Mouse (Mus musculus): ENCODE measurements around the gene Frs2. TPM values are rescaled to one million over a fixed set of nuclear protein-coding genes. Genes with fewer than 3 reads are reported as not detected.

The Frs2 gene
- 1 to 10 TPM; 8.4 to 9.3 TPM for polyA plus RNA-seq (2017; shearing (Covaris generic))

DNA sequence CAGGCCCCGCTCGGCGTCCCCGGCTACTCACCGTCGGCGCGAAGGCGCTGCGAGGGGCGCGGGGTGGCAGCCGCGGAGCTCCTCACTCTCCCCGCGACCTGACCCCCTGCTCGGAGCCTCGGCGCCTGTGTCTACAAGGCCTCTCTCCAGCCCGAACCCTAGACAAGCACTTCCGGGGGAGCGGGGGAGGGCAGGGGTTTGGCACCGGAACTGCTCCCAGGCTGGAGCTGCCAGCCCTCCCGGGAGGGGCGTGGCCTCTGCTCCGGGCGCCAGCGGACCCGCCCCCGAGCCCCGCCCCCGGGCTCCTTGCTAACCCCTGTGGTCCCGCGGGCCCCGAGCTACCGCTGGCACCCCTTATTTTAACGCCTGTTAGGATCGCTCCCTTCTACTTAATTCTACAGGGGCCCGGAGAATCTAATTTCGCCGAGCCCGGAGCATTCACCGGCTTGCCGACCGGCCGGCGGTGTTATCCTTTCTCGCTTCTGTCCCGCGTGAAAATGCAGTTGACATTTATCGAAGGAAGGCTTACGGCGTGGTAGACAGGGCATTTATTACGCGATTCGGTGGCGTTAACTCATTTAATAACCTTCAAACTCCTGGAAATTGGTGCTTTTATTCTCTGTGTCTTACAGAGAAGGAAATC lies at the start of gene Frs2:
Gene Frs2 (minus strand): TSS at position 174 of the 643 bp plus-strand sequence.
- peak; percentile 88 for ATAC-seq

DNA sequence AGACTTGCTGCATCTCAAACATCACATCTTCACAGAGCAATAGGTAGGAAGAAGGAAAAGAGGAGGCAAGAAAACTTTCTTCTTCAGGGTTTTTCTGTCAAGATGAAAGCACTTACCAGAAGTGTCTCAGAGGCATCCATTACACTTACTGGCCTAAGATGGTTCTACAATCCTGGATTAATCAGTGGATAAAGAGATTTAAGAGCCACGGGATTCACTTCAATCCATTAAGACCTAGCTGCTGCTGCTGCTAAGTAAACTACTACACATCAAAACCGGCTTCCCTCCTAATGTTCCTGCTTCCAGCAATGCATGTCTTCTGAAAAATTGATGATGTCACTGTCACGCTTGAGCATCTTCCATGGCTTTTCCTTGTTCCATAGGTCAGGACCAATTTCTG lies 48.4 kb upstream of the Frs2 start:
- no peak for ATAC-seq

- no peak for ATAC-seq
Observed at GRCm38 (mm10) chr10:117195748-117196147, 47.4 kb upstream of the Frs2 start.

DNA sequence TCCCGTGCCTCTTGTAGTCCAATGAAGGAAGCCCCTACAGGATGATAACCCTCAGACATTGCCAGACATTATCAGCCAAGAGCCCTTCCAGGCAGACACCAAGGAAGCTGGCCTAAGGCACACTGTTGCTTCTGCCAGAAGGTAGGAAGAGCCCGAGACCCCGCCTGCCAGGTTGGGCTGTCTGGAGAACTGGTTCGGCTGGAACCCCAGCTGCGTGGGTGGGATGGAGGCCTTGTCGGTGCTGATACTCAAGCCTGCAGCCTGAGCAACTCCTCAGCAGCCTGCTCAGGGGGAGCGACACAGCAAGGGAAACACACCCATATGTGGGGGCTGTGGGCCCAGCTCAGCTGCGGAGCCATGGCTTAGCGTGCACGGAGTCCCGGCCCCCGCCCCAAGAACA lies 46.7 kb upstream of the Frs2 start:
- no peak for ATAC-seq

DNA sequence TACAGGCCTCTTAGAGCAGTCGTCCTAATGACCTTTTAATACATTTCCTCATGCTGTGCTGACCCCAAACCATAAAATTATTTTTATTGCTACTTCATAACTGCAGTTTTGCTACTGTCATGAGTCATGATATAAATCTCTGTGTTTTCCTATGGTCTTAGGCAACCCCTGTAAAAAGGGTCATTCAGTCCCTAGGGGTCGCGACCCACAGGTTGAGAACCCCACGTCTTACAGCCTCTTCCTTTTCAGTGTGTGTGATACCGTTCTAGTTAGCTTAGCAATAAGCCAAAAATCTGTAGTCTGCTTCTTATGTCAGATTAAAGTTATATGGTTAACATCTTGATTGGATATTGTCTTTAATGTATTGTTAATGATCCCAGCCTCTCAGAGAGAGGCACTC lies 45.0 kb upstream of the Frs2 start:
- ATAC-seq, result no peak

GRCm38 (mm10) chr10:117185399-117186089 lies 37.2 kb upstream of the Frs2 start:
- ATAC-seq, result no peak

- no peak for ATAC-seq
Observed at GRCm38 (mm10) chr10:117181098-117181497, 32.8 kb upstream of the Frs2 start.

DNA sequence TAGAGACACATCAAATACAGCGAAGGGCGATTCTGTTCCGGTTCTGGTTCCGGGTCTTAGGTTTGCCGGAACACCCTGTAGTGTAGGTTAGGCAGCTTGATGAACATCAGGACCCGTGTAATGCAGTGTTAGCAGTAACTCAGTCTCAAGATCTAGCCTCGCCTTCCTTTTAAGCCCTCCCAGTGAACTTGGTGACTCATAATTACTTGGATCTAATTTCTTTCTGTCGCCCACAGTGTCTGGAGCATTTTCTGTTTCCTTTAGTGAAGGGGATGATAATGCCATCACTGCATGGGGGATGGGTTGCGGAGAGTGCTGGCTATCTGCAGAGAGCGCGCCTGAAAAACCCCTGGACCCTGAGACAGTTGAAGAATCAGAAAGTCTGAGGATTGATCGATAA lies 26.3 kb upstream of the Frs2 start:
- ATAC-seq, result no peak

- ATAC-seq, result no peak
Observed at GRCm38 (mm10) chr10:117173566-117174438, 25.5 kb upstream of the Frs2 start.

- ATAC-seq, result no peak
Observed at GRCm38 (mm10) chr10:117173111-117173510, 24.8 kb upstream of the Frs2 start.

DNA sequence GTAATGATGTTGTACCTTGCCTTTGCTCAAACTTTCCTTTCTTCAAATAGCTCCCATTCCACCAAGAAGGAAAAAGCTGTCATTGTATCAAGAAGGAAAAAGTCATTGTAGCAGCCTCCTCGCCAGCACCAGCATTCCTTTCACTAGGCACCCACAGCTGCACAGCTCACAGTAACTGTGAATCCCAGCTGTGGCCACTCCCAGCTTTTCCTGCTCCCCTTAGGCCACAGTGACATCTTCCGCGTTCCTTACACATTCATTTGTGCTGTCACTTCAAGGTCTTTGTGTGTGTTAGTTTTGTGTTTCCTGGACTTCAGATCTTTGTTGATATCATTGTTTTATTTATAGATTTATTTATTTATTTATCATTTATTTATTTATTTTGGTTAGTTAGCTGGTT lies 23.7 kb upstream of the Frs2 start:
- ATAC-seq, result no peak

GRCm38 (mm10) chr10:117166785-117167425 lies 18.6 kb upstream of the Frs2 start:
- no peak for ATAC-seq

- no peak for ATAC-seq
Observed at GRCm38 (mm10) chr10:117162662-117163061, 14.3 kb upstream of the Frs2 start.

- ATAC-seq, result no peak
Observed at GRCm38 (mm10) chr10:117160099-117160498, 11.8 kb upstream of the Frs2 start.

DNA sequence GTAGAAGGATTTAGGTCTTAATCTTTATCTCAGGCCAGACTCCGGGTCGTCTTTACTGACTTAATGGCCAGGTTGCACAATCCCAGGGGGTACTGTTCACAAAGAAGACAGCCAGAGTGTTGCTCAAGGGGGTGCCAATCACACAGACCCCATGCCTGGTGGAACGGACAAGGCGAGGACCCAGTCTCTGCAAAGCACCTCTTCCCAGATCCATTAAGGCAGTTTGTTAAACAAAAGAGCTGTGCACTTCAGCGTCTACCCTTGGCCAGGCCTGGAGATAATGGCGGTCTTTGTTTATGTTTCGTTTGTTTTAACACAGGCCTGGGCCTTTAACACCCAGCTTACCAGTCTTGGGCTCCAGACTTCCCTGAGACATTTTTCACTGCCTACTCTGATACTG lies 3.9 kb upstream of the Frs2 start:
- ATAC-seq, result no peak

DNA sequence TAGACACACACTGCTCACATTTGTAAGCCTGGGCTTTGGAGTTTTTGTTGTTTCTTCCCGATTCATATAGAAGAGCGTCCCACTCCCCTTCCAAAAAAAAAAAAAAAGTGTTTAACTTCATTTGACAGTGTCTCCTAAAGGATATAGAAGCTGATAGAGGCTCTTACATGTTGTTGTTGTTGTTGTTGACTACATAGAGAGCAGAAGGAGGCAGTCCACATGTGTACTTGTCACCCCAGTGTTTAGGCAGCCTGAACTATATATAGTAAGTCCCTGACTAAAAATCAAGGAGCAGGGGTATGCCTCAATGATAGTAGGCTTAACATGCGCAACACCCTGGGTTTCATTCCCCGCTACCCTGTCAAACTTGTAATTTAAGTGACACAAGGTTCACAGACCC lies 3.3 kb upstream of the Frs2 start:
- ATAC-seq, result no peak

GRCm38 (mm10) chr10:117151241-117151640 lies 2.9 kb upstream of the Frs2 start:
- no peak for ATAC-seq

DNA sequence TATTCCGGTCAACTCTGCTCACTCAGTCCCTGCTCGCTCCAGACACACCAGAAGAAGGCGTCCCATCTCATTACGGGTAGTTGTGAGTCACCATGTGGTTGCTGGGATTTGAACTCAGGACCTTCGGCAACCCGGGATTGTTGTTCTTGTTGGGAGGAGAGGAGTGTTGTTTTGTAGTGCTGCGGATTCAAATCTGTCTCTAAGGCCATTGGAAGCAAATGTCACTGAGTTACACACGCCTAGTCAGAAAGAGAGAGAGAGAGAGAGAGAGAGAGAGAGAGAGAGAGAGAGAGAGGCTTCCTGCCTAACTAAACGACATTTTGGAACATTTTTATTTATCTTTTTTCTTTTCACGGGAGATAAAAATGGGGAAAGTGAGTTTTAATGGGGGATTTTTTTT lies 2.4 kb upstream of the Frs2 start:
- ATAC-seq, result no peak

DNA sequence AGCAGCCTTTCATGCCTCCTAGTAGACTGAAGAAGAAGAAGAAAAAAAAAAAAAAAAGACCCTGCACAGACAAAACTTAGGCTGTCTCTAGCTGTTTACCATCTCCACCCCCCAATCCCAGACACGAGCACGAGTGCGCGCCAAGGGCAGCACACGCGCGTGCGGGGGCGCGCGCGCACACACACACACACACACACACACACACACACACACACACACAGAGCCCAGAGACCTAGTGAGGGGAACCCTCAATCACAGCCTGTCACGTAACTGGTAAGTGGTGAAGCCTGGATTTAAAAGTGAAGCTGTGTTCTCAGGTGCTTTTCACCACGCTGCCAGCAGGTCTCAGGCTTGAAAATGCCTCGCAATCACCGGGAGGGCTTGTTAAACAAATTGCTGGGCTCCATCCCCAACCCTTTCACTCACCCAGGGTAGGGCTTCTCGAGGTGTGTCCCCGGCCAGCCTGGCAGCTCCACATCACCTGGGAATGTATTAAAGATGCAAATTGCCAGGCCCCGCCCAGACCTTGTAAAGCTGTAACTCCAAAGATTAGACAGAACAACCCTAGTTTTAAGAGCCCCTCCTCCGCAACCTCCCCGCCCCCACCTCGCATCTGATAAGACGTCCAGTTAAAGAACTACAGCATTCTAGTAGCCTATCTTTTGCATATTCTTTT lies 1.7 kb upstream of the Frs2 start:
- peak; percentile 21 for ATAC-seq

DNA sequence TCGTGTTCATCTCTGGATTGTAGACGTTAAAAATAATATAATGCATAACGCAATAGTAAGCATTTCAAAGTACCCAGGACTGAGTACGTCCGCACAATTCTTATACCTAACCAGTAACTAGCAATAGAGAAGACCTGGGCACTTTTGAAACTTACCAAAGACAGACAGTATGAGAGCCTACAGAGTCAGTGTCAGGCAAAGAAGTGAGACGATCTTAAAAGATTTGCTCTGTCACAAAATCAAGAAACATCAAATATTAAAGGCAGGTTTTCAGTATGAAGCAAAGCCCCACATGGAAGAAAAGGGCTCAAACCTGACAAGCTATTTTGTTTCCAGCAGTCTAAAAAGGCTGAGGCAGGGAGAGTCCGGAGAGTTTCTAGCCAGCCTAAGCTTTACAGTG lies 907 bp upstream of the Frs2 start:
- ATAC-seq, result no peak

GRCm38 (mm10) chr10:117147463-117148360 lies 622 bp downstream of the Frs2 start:
- peak; percentile 32 for ATAC-seq
